Mouse (Mus musculus) gastrocnemius, postnatal 10 days (tissue): ENCODE measurements around the gene Cuedc2. TPM values are rescaled to one million over a fixed set of nuclear protein-coding genes. Genes with fewer than 3 reads are reported as not detected.

ENCODE experiments used
- DNase-seq: peaks from one replicate; pipeline ENCODE4 v3.0.0; 2021; ENCODE audit warnings: mixed read lengths
- total RNA-seq, 2 experiments: library from RNA; stranded (reverse); gene quantifications; 2 replicates each; pipeline ENCODE4 v1.2.3; 2021

Cuedc2 gene
- total RNA-seq, 2 experiments from 2014 or later: 88.3 TPM

- DNase-seq: no peak
These were observed 927 bp upstream of the Cuedc2 start for GRCm38 (mm10) chr19:46339287-46339971.

GRCm38 (mm10) chr19:46338942-46339286, 412 bp upstream of the Cuedc2 start:
- no peak for DNase-seq

GRCm38 (mm10) chr19:46337719-46338330, 677 bp downstream of the Cuedc2 start:
- DNase-seq: no peak

DNA sequence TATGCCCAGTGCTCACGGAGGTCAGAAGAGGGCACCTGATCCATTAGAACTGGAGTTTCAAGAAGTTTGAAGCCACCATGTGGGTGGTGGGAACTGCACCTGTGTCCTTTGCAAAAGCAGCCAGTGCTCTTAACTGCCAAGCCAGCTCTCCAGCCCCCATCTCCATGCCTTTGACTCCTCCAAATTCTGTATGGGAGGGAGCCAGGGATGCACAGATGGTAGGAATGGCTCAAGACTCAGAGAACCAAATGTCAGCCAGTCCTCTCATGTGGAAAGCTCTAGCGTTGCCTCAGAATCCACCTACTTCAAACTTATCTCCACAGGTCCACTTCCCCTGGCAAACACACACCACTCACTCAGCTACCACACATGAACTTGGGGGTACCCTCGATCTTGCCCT, 4.6 kb downstream of the Cuedc2 start:
- no peak for DNase-seq

DNA sequence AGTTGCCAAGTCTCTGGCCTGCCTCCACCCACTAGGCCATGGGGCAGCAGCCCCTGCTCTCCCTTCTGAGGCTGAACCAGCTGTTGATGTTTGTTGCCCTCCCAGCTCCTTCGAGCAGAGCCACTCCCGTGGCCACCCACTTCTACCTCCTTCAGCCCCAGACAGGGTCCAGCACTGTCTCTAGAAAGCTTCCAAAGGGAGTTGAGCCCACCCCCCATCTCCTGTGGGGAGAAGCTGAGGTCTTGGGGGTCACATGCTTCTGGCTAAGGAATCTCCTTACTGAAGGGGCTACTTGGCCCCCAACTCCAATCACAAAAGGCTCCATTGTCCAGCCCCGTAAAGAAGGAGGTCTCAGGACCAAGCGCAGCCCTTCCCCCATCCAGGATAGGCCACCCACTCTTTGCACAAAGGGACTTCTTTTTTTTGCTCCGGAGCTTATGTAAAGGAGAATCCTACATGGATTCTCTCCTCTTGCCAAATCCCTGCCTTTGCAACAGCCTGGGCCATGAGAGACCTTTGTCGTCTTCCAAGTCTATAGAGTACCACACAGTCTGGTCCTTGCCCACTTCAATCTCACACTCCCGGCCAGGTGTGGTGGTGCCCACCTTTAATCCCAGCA, 5.7 kb downstream of the Cuedc2 start:
- DNase-seq: no peak

- DNase-seq: no peak
These were observed 6.6 kb downstream of the Cuedc2 start for GRCm38 (mm10) chr19:46331936-46332335.

GRCm38 (mm10) chr19:46331326-46331725, 7.2 kb downstream of the Cuedc2 start:
- no peak for DNase-seq

DNA sequence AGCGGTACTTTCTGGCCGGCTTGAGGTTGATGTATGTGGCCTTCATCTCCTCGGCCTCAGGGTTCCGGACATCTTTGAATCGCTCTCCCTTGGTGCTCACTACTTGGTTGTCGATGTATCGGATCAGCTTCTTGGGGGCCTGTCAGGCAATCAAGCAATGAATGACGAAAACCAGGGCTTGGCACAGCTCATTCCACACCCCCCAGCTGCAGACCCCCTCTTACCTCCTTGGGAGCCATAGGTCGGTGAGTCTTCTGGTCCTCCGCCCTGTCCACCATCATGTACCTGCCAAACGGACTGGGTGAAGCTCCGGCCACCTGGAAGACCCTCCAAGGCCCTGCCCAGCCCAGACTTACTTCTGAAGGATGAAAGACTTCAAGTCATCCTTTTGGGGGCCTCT, 7.8 kb downstream of the Cuedc2 start:
- DNase-seq: no peak

DNA sequence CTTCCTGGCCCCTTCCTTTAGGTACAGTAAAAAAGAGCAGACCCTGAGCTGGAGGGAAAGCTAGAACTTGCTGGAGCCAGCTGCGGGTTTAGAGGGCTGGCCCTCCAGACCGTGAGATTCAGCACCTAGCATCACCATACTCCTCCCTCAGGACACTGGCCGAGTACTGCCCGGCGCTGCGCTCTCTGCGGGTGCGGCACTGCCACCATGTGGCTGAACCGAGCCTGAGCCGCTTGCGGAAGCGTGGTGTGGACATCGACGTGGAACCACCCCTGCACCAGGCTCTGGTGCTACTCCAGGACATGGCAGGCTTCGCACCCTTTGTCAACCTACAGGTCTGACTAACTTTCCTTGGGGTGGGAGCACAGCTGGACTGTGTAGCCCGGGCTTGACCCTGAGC, 8.6 kb downstream of the Cuedc2 start:
- peak; percentile 81 for DNase-seq

DNA sequence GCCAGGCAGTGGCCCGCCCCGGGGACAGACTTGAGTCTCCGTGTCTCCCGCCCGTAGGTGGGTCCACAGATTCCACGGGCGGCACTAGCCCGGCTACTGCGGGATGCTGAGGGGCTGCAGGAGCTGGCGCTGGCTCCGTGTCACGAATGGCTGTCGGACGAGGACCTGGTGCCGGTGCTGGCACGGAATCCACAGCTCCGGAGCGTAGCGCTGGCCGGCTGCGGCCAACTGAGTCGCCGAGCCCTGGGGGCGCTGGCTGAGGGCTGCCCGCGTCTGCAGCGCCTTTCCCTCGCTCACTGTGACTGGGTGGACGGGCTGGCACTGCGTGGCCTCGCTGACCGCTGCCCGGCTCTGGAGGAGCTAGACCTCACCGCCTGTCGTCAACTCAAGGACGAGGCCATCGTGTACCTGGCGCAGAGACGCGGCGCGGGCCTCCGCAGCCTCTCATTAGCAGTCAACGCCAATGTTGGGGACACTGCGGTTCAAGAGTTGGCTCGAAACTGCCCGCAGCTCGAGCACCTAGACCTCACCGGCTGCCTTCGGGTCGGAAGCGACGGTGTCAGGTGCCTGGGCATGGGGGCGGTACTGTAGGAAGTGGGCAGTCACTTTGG, 9.4 kb downstream of the Cuedc2 start:
- DNase-seq: peak; percentile 34

DNA sequence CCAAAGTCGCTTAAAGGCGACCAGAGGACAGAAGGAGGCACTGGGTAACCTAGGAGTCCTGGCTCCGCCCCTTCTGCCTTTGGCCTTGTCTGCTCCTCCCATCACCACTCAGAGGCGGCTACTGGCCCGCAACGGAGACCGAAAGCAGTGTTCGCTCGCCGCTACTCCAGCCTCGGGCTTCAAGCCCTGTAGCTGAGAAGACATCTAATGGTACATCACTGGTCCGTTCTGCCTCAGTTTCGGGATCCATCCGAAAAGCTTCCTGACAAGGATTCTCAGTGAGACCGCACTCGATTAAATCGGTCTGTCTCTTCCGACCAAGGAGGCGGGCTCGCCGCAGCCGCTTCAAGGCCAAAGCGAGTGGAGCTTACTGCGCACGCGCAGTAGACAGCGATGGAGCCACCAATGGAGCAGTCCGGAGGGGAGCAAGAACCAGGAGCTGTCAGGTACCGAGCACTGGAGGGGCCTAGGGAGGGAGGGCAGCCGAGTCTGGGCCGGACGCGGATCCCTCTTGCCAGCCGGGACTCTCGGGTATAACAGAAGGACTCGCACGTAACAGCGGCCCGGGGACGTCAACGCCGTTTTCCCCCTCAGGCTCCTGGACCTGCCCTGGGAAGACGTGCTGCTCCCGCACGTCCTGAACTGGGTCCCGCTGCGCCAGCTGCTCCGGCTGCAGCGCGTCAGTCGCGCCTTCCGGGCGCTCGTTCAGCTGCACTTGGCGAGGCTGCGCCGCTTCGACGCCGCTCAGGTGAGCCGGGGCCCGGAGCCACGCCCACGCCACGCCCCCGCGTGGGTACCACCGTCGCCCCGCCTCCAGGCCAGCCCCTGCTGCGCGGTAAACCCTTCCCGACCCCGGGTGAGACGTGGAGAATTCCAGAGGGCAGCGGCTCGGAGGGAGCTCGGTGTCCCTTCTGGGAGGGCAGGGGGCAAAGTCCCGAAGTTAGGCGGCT, 10.1 kb downstream of the Cuedc2 start, which contains the start of gene Fbxl15:
Gene Fbxl15, plus strand, starts transcription at position 104 of the 950 bp plus-strand sequence.
- peak; percentile 93 for DNase-seq

GRCm38 (mm10) chr19:46327531-46328064, 10.9 kb downstream of the Cuedc2 start:
- DNase-seq: no peak

- peak; percentile 58 for DNase-seq
These were observed 11.7 kb downstream of the Cuedc2 start, which contains the start of gene Psd for GRCm38 (mm10) chr19:46326756-46327305. TSS of gene Psd (minus strand) at chr19:46327156.

DNA sequence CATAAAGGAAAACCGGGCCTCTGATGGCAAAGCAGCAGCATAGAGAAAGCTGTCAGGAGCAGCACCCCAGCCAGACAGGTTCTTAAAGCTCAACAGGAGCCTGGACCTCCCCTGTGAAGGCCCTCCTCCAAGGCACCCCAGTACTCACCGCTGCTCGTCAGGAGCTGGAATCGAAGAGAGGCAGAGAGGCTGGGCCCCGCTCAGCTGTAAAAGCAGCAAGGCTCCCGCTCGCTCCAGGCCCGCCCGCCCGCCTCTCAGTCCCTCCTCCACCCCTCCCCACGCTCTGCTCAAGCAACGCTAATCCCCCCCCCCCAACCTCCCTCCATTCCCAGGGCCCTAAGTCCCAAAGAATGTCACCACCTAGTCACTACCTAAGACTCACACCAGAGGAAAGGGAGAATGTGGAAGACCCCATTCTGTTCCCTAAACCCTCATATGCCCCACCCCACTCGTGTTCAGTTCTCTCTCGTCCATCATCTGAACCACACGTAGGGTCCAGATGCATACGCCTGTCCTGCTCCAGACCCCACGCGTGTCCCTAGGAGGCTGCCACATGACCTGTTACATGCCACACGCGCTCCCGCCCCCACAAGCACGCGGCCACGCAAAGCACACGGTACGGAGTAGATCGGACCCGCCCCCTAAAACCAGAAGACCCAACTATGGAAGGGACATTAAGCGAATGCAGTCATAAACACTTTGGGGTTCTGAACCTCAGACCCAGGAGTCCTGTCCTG, 12.3 kb downstream of the Cuedc2 start:
- no peak for DNase-seq

DNA sequence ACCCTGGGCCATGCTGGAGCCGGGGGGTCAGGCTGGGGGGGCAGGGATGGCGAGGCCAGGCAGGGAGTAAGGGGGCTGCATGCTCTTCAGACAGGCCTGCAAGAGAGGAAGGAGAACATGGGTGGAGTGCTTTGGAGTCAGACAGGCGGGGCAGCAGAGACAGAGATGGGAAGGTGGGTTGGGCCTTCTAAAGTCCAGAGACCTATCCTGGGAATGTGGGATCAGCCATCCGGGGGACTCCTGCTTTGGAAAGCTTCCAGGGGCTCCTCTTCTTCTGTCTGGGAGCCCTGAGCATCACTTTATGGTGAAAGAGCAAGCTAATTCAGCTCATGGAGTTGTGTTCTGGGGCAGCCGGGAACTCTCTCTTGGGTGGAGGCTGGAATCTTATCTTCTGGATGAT, 13.6 kb downstream of the Cuedc2 start:
- DNase-seq: no peak

GRCm38 (mm10) chr19:46324366-46324765, 14.1 kb downstream of the Cuedc2 start:
- no peak for DNase-seq

GRCm38 (mm10) chr19:46323716-46324115, 14.8 kb downstream of the Cuedc2 start:
- no peak for DNase-seq

DNA sequence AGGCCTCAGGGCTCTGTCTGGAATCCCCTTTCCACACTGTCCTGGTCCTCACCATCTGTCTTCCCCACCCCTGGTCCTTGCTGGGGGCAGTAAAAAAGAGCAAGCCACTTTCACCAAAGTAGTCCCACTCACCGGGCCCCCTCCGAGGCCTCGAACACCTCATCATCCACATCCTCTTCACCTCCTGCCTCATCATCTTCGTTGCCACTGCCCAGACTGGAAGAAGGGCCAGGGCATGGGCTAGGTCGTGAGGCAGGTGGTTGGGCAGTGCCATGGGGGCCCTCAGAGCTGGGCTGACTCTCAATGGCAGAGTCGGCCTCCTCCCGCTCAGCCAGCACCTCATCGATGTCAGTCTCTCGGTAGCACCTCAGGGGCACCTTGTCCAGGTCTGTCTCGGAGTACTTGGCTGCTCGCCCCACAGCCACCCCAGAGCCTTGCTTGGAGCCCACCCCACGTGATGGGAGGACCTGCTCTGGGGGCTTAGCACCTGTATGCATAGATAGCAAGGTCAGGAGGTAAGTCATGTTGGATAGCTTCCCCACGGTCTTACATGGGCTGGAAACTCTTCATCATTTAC, 15.4 kb downstream of the Cuedc2 start:
- DNase-seq: no peak

GRCm38 (mm10) chr19:46322144-46322995, 16.1 kb downstream of the Cuedc2 start:
- peak; percentile 4 for DNase-seq
